Mouse (Mus musculus) embryonic stem cell, embryonic (primary cell): ENCODE measurements around the gene Efna5.

Source experiments
- CTCF ChIA-PET, 4 experiments: fragments of 300-600 bp in 2 of 4; fragments of 350-600 bp in 2 of 4; sonication (Branson Sonifier 250); formaldehyde crosslinking; loops; one replicate each; lab custom pipeline; 2022; ENCODE audit warnings: inconsistent platforms in 2 of 4; lab: Charles Lee
- POLR2A ChIA-PET, 4 experiments: fragments of 300-600 bp in 2 of 4; fragments of 350-600 bp in 2 of 4; sonication (Branson Sonifier 250); formaldehyde crosslinking; loops; one replicate each; lab custom pipeline; 2022; ENCODE audit warnings: antibody characterized with exemption in 4 of 4, inconsistent platforms in 1 of 4; lab: Charles Lee

Efna5 gene

GRCm38 (mm10) chr17:62864966-62865365 is 16.2 kb downstream of the Efna5 start:
- CTCF ChIA-PET: no interaction called here
- POLR2A ChIA-PET: no interaction called here

- CTCF ChIA-PET: no interaction called here
- POLR2A ChIA-PET: interaction anchor here in 2 of 4 experiments (0.5 to 0.6 kb wide), 2 partner anchors 24 to 325 kb away, joined by 3 to 6 read pairs; no protein-coding TSS in a partner anchor
These were observed 18.1 kb downstream of the Efna5 start for GRCm38 (mm10) chr17:62863004-62863403.

GRCm38 (mm10) chr17:62862298-62862999 is 18.7 kb downstream of the Efna5 start:
- ChIA-PET POLR2A (interaction anchor here in 1 of 4 experiments (0.6 kb wide), 1 partner anchor 24 kb away, joined by 6 read pairs; no protein-coding TSS in a partner anchor), CTCF (no interaction called here)

GRCm38 (mm10) chr17:62857275-62857674 is 23.8 kb downstream of the Efna5 start:
- POLR2A ChIA-PET: no interaction called here
- CTCF ChIA-PET: no interaction called here

GRCm38 (mm10) chr17:62853741-62854140 is 27.4 kb downstream of the Efna5 start:
- CTCF ChIA-PET: no interaction called here
- POLR2A ChIA-PET: no interaction called here

GRCm38 (mm10) chr17:62852822-62853608 is 28.1 kb downstream of the Efna5 start:
- ChIA-PET POLR2A (no interaction called here), CTCF (no interaction called here)

- CTCF ChIA-PET: no interaction called here
- POLR2A ChIA-PET: no interaction called here
These were observed 29.8 kb downstream of the Efna5 start for GRCm38 (mm10) chr17:62851268-62851667.

GRCm38 (mm10) chr17:62850603-62851002 is 30.5 kb downstream of the Efna5 start:
- CTCF ChIA-PET: no interaction called here
- POLR2A ChIA-PET: no interaction called here

GRCm38 (mm10) chr17:62849676-62850075 is 31.4 kb downstream of the Efna5 start:
- ChIA-PET CTCF (no interaction called here), POLR2A (no interaction called here)

GRCm38 (mm10) chr17:62845656-62846055 is 35.5 kb downstream of the Efna5 start:
- ChIA-PET POLR2A (interaction anchor here in 1 of 4 experiments (0.7 kb wide), 3 partner anchors 31 to 254 kb away, joined by 3 to 6 read pairs (median 5); no protein-coding TSS in a partner anchor), CTCF (no interaction called here)

GRCm38 (mm10) chr17:62844329-62844728 is 36.8 kb downstream of the Efna5 start:
- POLR2A ChIA-PET: no interaction called here
- CTCF ChIA-PET: no interaction called here

- CTCF ChIA-PET: no interaction called here
- POLR2A ChIA-PET: no interaction called here
These were observed 43.8 kb downstream of the Efna5 start for GRCm38 (mm10) chr17:62837336-62837735.

GRCm38 (mm10) chr17:62836598-62837106 is 44.5 kb downstream of the Efna5 start:
- POLR2A ChIA-PET: no interaction called here
- CTCF ChIA-PET: no interaction called here

- POLR2A ChIA-PET: no interaction called here
- CTCF ChIA-PET: no interaction called here
These were observed 48.5 kb downstream of the Efna5 start for GRCm38 (mm10) chr17:62832550-62833127.

GRCm38 (mm10) chr17:62827549-62827948 is 53.6 kb downstream of the Efna5 start:
- CTCF ChIA-PET: no interaction called here
- POLR2A ChIA-PET: no interaction called here

- CTCF ChIA-PET: no interaction called here
- POLR2A ChIA-PET: no interaction called here
These were observed 59.9 kb downstream of the Efna5 start for GRCm38 (mm10) chr17:62821219-62821618.

- CTCF ChIA-PET: no interaction called here
- POLR2A ChIA-PET: no interaction called here
These were observed 61.2 kb downstream of the Efna5 start for GRCm38 (mm10) chr17:62819931-62820330.

GRCm38 (mm10) chr17:62818821-62819220 is 62.3 kb downstream of the Efna5 start:
- ChIA-PET POLR2A (interaction anchor here in 1 of 4 experiments (0.6 kb wide), 1 partner anchor 12 kb away, joined by 3 read pairs; no protein-coding TSS in a partner anchor), CTCF (no interaction called here)

GRCm38 (mm10) chr17:62818337-62818736 is 62.8 kb downstream of the Efna5 start:
- ChIA-PET POLR2A (interaction anchor here in 1 of 4 experiments (0.6 kb wide), 1 partner anchor 13 kb away, joined by 3 read pairs; no protein-coding TSS in a partner anchor), CTCF (no interaction called here)

- ChIA-PET POLR2A (interaction anchor here in 2 of 4 experiments (0.5 to 0.7 kb wide), 2 partner anchors 165 to 716 kb away, joined by 3 read pairs; no protein-coding TSS in a partner anchor), CTCF (no interaction called here)
These were observed 64.2 kb downstream of the Efna5 start for GRCm38 (mm10) chr17:62816879-62817278.
